Mouse (Mus musculus) urinary bladder, adult 18-20 months (tissue): Measurements from ENCODE around the gene Prr23a1.

Experiments used
- DNase-seq, 2 experiments: peaks; one replicate each; pipeline ENCODE4 v3.0.0; 2022; ENCODE audit warnings: low spot score in 2 of 2, mixed read lengths in 2 of 2

Gene Prr23a1

GRCm38 (mm10) chr9:98842117-98842516 lies at the start of gene Prr23a1:
Gene Prr23a1, plus strand, starts transcription at chr9:98842503.
- no peak for DNase-seq

GRCm38 (mm10) chr9:98799021-98799420 lies 43.3 kb upstream of the Prr23a1 start:
- no peak for DNase-seq

GRCm38 (mm10) chr9:98803971-98804370 lies 38.3 kb upstream of the Prr23a1 start:
- DNase-seq: no peak

GRCm38 (mm10) chr9:98805511-98805910 lies 36.8 kb upstream of the Prr23a1 start:
- no peak for DNase-seq

- no peak for DNase-seq
Observed at GRCm38 (mm10) chr9:98805934-98806333, 36.4 kb upstream of the Prr23a1 start.

- DNase-seq: no peak
Observed at GRCm38 (mm10) chr9:98807631-98808030, 34.7 kb upstream of the Prr23a1 start.

GRCm38 (mm10) chr9:98809526-98809925 lies 32.8 kb upstream of the Prr23a1 start:
- peak in 1 of 2 experiments; percentile 28 for DNase-seq

GRCm38 (mm10) chr9:98816066-98816465 lies 26.2 kb upstream of the Prr23a1 start:
- DNase-seq: no peak

GRCm38 (mm10) chr9:98817592-98817991 lies 24.7 kb upstream of the Prr23a1 start:
- DNase-seq: no peak

GRCm38 (mm10) chr9:98818971-98819370 lies 23.3 kb upstream of the Prr23a1 start:
- no peak for DNase-seq

- DNase-seq: no peak
Observed at GRCm38 (mm10) chr9:98819481-98819880, 22.8 kb upstream of the Prr23a1 start.

GRCm38 (mm10) chr9:98820461-98820860 lies 21.8 kb upstream of the Prr23a1 start:
- no peak for DNase-seq

GRCm38 (mm10) chr9:98821067-98821466 lies 21.2 kb upstream of the Prr23a1 start:
- no peak for DNase-seq

GRCm38 (mm10) chr9:98823805-98824204 lies 18.5 kb upstream of the Prr23a1 start:
- no peak for DNase-seq

- no peak for DNase-seq
Observed at GRCm38 (mm10) chr9:98829508-98829907, 12.8 kb upstream of the Prr23a1 start.

GRCm38 (mm10) chr9:98837537-98838074 lies 4.7 kb upstream of the Prr23a1 start:
- no peak for DNase-seq

- DNase-seq: no peak
Observed at GRCm38 (mm10) chr9:98856210-98856609, 13.9 kb downstream of the Prr23a1 start, which contains the start of gene Prr23a2. Gene Prr23a2, plus strand, starts transcription at chr9:98856494.

- DNase-seq: no peak
Observed at GRCm38 (mm10) chr9:98863463-98863862, 21.2 kb downstream of the Prr23a1 start.

- no peak for DNase-seq
Observed at GRCm38 (mm10) chr9:98864571-98864970, 22.3 kb downstream of the Prr23a1 start, which contains the start of gene Prr23a3. Gene Prr23a3, plus strand, starts transcription at chr9:98864767.
